Mouse (Mus musculus) gastrocnemius, postnatal 25 days (tissue): ENCODE measurements around the gene Endog. TPM values are rescaled to one million over a fixed set of nuclear protein-coding genes. Genes with fewer than 3 reads are reported as not detected.

Experiments
- DNase-seq: peaks from one replicate; pipeline ENCODE4 v3.0.0; 2022
- total RNA-seq, 2 experiments: library from RNA; stranded (reverse); gene quantifications; 1 replicate in 1 of 2; 2 replicates in 1 of 2; pipeline ENCODE4 v1.2.3; 2021

Gene Endog
- total RNA-seq, 2 experiments from 2014 or later: 56.2 to 62.1 TPM

- no peak for DNase-seq
Observed at GRCm38 (mm10) chr2:30211408-30212168, 40.3 kb downstream of the Endog start.

DNA sequence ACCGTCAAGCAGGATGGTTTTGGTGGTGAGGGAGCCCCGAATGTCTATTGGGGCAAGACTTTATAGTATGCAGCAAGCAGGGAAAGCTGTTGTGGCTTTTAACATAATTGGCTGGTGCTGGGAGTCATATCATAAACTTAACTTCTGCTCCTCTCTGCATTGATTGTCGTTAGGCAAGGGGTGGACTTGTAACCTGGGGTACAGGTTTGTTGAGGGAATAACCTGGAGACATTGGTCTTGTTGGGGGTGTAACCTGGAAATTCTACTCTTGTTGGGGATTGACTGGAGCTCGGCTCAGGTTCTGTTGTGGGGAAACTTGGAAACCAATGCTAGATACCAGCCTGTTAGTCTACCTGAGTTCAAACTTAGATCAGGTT is 40.9 kb downstream of the Endog start:
- no peak for DNase-seq

- DNase-seq: no peak
Observed at GRCm38 (mm10) chr2:30212951-30213350, 41.7 kb downstream of the Endog start.

DNA sequence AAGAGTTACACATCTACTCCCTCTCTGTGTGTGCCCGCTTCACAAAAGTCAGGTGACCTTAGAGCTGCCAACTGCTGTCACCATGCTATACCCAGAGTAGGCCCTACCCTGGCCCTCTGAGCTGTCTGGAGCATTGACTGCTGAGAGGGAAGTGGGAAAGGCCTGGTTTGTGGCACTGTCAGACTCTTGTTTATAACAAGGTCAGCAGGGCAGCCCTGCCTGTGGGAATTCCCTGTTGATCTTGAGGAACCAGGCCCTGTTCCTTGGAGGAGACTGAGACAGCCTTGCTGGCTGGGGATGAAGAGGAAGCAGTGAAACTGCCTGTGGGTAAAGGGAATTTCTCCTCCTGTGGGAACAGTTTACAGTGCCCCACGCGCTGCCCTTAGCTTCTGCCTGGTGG is 43.5 kb downstream of the Endog start:
- DNase-seq: no peak

DNA sequence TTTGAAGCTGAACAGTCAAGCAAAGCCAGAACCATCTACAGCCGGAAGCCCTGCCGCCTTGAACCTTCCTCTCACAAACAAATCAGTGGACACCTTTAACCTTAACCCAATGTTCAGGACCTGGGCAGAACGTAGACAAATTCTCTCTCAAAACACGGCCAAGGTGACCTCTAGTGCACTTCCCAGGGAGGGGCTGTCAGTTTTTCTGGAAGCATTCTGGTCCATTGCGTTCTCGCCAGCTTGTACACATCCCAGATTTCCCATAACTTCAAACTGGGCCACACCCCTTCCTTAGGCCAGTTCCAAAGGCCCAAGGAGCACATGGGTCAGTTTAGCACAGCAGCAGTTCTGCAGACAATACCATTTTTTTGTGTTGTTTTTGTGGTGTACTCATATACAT is 44.2 kb downstream of the Endog start:
- no peak for DNase-seq

- no peak for DNase-seq
Observed at GRCm38 (mm10) chr2:30216293-30216692, 45.0 kb downstream of the Endog start.

Other genes starting within 250 kb of the Endog start
- 10 to 100 TPM; 19.7 to 21.3 TPM for gene Gle1, start 236.1 kb upstream of the Endog start, total RNA-seq
- 10 to 100 TPM; 56.9 to 64.4 TPM for gene Sptan1, start 205.9 kb upstream of the Endog start, total RNA-seq
- 1 to 10 TPM; 3.3 to 3.4 TPM for gene Wdr34, start 122.6 kb upstream of the Endog start, total RNA-seq
- gene Set, start 114.1 kb upstream of the Endog start, total RNA-seq: 10 to 100 TPM; 75.4 to 85.1 TPM
- gene Pkn3, start 93.8 kb upstream of the Endog start, total RNA-seq: 1 to 10 TPM; 3.8 to 5.4 TPM
- gene Zdhhc12, start 77.8 kb upstream of the Endog start, total RNA-seq: 1 to 10 TPM; 2.4 to 3.1 TPM
- gene Zer1, start 46.9 kb upstream of the Endog start, total RNA-seq: 10 to 100 TPM; 20.1 to 20.3 TPM
- gene Tbc1d13, start 37.7 kb upstream of the Endog start, total RNA-seq: 10 to 100 TPM; 12.2 to 13.5 TPM
- gene Spout1, start 7.0 kb downstream of the Endog start, total RNA-seq: 1 to 10 TPM; 4.3 to 4.8 TPM
- gene Kyat1, start 34.4 kb downstream of the Endog start, total RNA-seq: 10 to 100 TPM; 22.9 to 24.6 TPM
- 10 to 100 TPM; 16.2 to 17.1 TPM for gene Lrrc8a, start 66.2 kb downstream of the Endog start, total RNA-seq
- 1 to 10 TPM in 1 of 2 experiments, under 1 TPM in 1; 0.64 to 1.2 TPM for gene Gm28035, start 69.1 kb downstream of the Endog start, total RNA-seq
- 10 to 100 TPM in 1 of 2 experiments, 1 to 10 TPM in 1; 8.4 to 19.5 TPM for gene Phyhd1, start 94.7 kb downstream of the Endog start, total RNA-seq
- not detected for gene Gm28038, start 109.5 kb downstream of the Endog start, total RNA-seq
- 10 to 100 TPM; 18.2 to 20.0 TPM for gene Dolk, start 114.8 kb downstream of the Endog start, total RNA-seq
- gene Nup188, start 114.9 kb downstream of the Endog start, total RNA-seq: 1 to 10 TPM; 7.8 to 9.9 TPM
- gene Sh3glb2, start 187.8 kb downstream of the Endog start, total RNA-seq: 10 to 100 TPM; 16.2 to 21.2 TPM
- 10 to 100 TPM; 22.8 to 23.8 TPM for gene Miga2, start 192.7 kb downstream of the Endog start, total RNA-seq
- 1 to 10 TPM; 5.2 to 6.8 TPM for gene Dolpp1, start 220.8 kb downstream of the Endog start, total RNA-seq
- gene Crat, start 244.3 kb downstream of the Endog start, total RNA-seq: 100 to 1,000 TPM; 315 to 363 TPM
- gene Ptpa, start 244.5 kb downstream of the Endog start, total RNA-seq: 10 to 100 TPM; 67.1 to 68.5 TPM